Mouse (Mus musculus): Measurements from ENCODE around the gene Aff3.

DNA sequence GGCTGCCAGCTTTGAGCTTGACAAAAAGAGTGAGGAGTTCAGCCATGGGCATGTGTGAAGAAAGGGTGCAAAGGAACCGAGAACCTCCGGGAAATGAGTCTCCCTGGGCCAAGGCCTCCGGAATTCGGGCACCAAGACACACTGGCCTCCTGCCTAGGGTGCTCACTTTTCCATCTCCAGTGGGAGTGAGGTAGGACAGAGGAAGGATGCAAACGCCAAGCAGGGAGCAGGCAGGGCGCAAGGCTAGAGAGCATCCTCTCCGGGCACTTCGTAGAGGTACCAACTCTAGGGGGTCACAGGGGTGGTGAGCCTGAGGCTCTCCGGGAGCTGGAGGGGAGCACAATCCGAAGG, 38.4 kb downstream of the Aff3 start:
- no peak for TF ChIP-seq CTCF (IDR thresholded peaks at IDR 0.05; ENCODE audit: low read depth)
- no peak for TF ChIP-seq EP300 (optimal IDR thresholded peaks at IDR 0.05)

All from stomach, postnatal 0 days (tissue).